Mouse (Mus musculus) adrenal gland, postnatal 36 days (tissue): ENCODE data around the gene Ppp4r3b. TPM values are rescaled to one million over a fixed set of nuclear protein-coding genes. Genes with fewer than 3 reads are reported as not detected.

Experiments used
- DNase-seq, 2 experiments: peaks; one replicate each; pipeline ENCODE4 v3.0.0; 2021; ENCODE audit warnings: mixed read lengths in 1 of 2
- long read RNA-seq, 2 experiments: library from polyadenylated mRNA; stranded (forward); transcript quantifications; one replicate each; pipeline ENCODE4 v2.0.0; 2021; ENCODE audit warnings: borderline sequencing depth in 2 of 2
- total RNA-seq, 2 experiments: library from RNA; stranded (reverse); gene quantifications; 2 replicates each; pipeline ENCODE4 v1.2.3; 2021

The Ppp4r3b gene
- 10 to 100 TPM; 81.4 to 89.3 TPM for total RNA-seq
- long read RNA-seq, experiment 1, full-length matches to known transcripts = 28 of 53 reads
- long read RNA-seq, experiment 1, partial matches to known transcripts = 7 of 53 reads
- long read RNA-seq, experiment 1, other reads (novel, unspliced or antisense) = 18 of 53 reads
- long read RNA-seq, experiment 2, full-length matches to known transcripts = 3 of 5 reads
- long read RNA-seq, experiment 2, partial matches to known transcripts = 0 of 5 reads
- long read RNA-seq, experiment 2, other reads (novel, unspliced or antisense) = 2 of 5 reads

GRCm38 (mm10) chr11:29172563-29173124 lies at the start of gene Ppp4r3b:
TSS of gene Ppp4r3b (plus strand) at chr11:29172890.
- DNase-seq = peak; percentile 99

- no peak for DNase-seq
Observed at GRCm38 (mm10) chr11:29129862-29130384, 42.8 kb upstream of the Ppp4r3b start.

- DNase-seq = peak; percentile 95
Observed at GRCm38 (mm10) chr11:29130385-29131355, 42.0 kb upstream of the Ppp4r3b start, which contains the start of gene Pnpt1. TSS of gene Pnpt1 (plus strand) at chr11:29130744.

- DNase-seq = no peak
Observed at GRCm38 (mm10) chr11:29140671-29141070, 32.0 kb upstream of the Ppp4r3b start.

GRCm38 (mm10) chr11:29148901-29149300 lies 23.8 kb upstream of the Ppp4r3b start:
- DNase-seq = no peak

GRCm38 (mm10) chr11:29163569-29163968 lies 9.1 kb upstream of the Ppp4r3b start:
- no peak for DNase-seq

GRCm38 (mm10) chr11:29171959-29172391 lies 715 bp upstream of the Ppp4r3b start:
- peak; percentile 35 to 51 for DNase-seq

- DNase-seq = peak; percentile 41 to 64
Observed at GRCm38 (mm10) chr11:29173125-29173631, 488 bp downstream of the Ppp4r3b start.

GRCm38 (mm10) chr11:29173706-29174436 lies 1.2 kb downstream of the Ppp4r3b start:
- DNase-seq = peak in 1 of 2 experiments; percentile 4

GRCm38 (mm10) chr11:29179319-29179718 lies 6.6 kb downstream of the Ppp4r3b start:
- DNase-seq = no peak

GRCm38 (mm10) chr11:29180657-29181056 lies 8.0 kb downstream of the Ppp4r3b start:
- DNase-seq = peak in 1 of 2 experiments; percentile 17

- DNase-seq = no peak
Observed at GRCm38 (mm10) chr11:29181751-29182150, 9.1 kb downstream of the Ppp4r3b start.

- no peak for DNase-seq
Observed at GRCm38 (mm10) chr11:29188981-29189380, 16.3 kb downstream of the Ppp4r3b start.

- no peak for DNase-seq
Observed at GRCm38 (mm10) chr11:29203653-29204052, 31.0 kb downstream of the Ppp4r3b start.

GRCm38 (mm10) chr11:29209774-29210173 lies 37.1 kb downstream of the Ppp4r3b start:
- peak in 1 of 2 experiments; percentile 13 for DNase-seq

GRCm38 (mm10) chr11:29216196-29216595 lies 43.5 kb downstream of the Ppp4r3b start:
- DNase-seq = no peak

- DNase-seq = no peak
Observed at GRCm38 (mm10) chr11:29219055-29219454, 46.4 kb downstream of the Ppp4r3b start.

GRCm38 (mm10) chr11:29222310-29222709 lies 49.6 kb downstream of the Ppp4r3b start:
- no peak for DNase-seq

- no peak for DNase-seq
Observed at GRCm38 (mm10) chr11:29224754-29225153, 52.1 kb downstream of the Ppp4r3b start.

GRCm38 (mm10) chr11:29228957-29229356 lies 56.3 kb downstream of the Ppp4r3b start:
- DNase-seq = no peak

- DNase-seq = no peak
Observed at GRCm38 (mm10) chr11:29233569-29233968, 60.9 kb downstream of the Ppp4r3b start.
